In genomic region chr6:121054340-121054739, GRCm38 (mm10) we compare ENCODE assay signal across 16 mouse cellular contexts.
A peak's percentile ranks its signal among the peaks of the same experiment; 100 is the strongest.
DNase-seq lines count a peak whose midpoint lies in the region; ATAC-seq and TF ChIP-seq lines count a peak whose summit lies in the region.
"Had no signal": no experiment of that assay in that cellular context is flagged by ENCODE, and none has a peak within 500 bp of the region (broad histone marks: within the 10 kb centered on the region; RNA-seq: fewer than 3 reads in every experiment).

No protein-coding gene starts in this region.

- peak overlapping the region; percentile 81 for H3K27ac ChIP-seq in heart, embryonic 15.5 days
- no peak overlapping the region for H3K27ac ChIP-seq in liver, postnatal 0 days (ENCODE audit: low read depth)
- H3K27ac ChIP-seq in liver, embryonic 11.5 days (ENCODE audit: low read depth, low read length): no peak overlapping the region
- no peak overlapping the region for H3K27ac ChIP-seq in stomach, embryonic 15.5 days
- H3K27ac ChIP-seq: embryonic facial prominence, embryonic 13.5 days; hindbrain, postnatal 0 days; limb, embryonic 15.5 days; lung, embryonic 15.5 days; midbrain, embryonic 15.5 days had no signal

- 68% methylated on average over 3 of the region's 3 CpGs for WGBS in heart, embryonic 15.5 days
- 76% methylated on average over 3 of the region's 3 CpGs for WGBS in liver, postnatal 0 days (ENCODE audit: insufficient replicate concordance)
- 77% methylated on average over 3 of the region's 3 CpGs for WGBS in liver, embryonic 11.5 days
- 72% methylated on average over 3 of the region's 3 CpGs for WGBS in stomach, embryonic 15.5 days

- peaks cover 80% of the 10 kb centered on the region for H3K4me1 ChIP-seq in heart, embryonic 15.5 days (replicated peaks)
- H3K4me1 ChIP-seq in liver, postnatal 0 days (ENCODE audit: insufficient read depth): peaks cover 41% of the 10 kb centered on the region
- H3K4me1 ChIP-seq in liver, embryonic 11.5 days (replicated peaks; ENCODE audit: control insufficient read depth, insufficient read depth, low read length): peaks cover 40% of the 10 kb centered on the region
- peaks cover 10% of the 10 kb centered on the region; the same call in 1 of the 2 replicates for H3K4me1 ChIP-seq in stomach, embryonic 15.5 days
- H3K4me1 ChIP-seq: midbrain, embryonic 15.5 days had no signal

- H3K9ac ChIP-seq in heart, embryonic 15.5 days: no peak overlapping the region
- H3K9ac ChIP-seq in liver, postnatal 0 days (replicated peaks): no peak overlapping the region
- no peak overlapping the region for H3K9ac ChIP-seq in liver, embryonic 11.5 days (ENCODE audit: low read depth, low read length)
- no peak overlapping the region for H3K9ac ChIP-seq in stomach, embryonic 15.5 days
- H3K9ac ChIP-seq: embryonic facial prominence, embryonic 13.5 days; limb, embryonic 15.5 days; lung, embryonic 15.5 days; midbrain, embryonic 15.5 days had no signal

- TF ChIP-seq EP300 in liver, postnatal 0 days (IDR thresholded peaks at IDR 0.05; ENCODE audit: low read depth): no peak

- DNase-seq in cerebellum, adult 9-11 months: peak; percentile 64
- no peak for DNase-seq in cerebellum, postnatal 36 days
- no peak for DNase-seq in heart, adult 11 months
- peak; percentile 48 for DNase-seq in liver, postnatal 0 days
- DNase-seq in liver, embryonic 11.5 days (ENCODE audit: low spot score): no peak
- no peak for DNase-seq in urinary bladder, adult 2 months (ENCODE audit: low spot score)
- DNase-seq: adrenal gland, postnatal 25 days; gastrocnemius, postnatal 25 days; thymus, adult 2 months had no signal

- ATAC-seq in heart, embryonic 15.5 days (replicated peaks; ENCODE audit: insufficient number of reproducible peaks, insufficient read depth, low FRiP score, low read depth): 0 out of 2 replicates have a peak, but pooled peaks have one; percentile 21
- no peak for ATAC-seq in liver, postnatal 0 days
- ATAC-seq in liver, embryonic 11.5 days (replicated peaks; ENCODE audit: low FRiP score): no peak
- ATAC-seq in stomach, embryonic 15.5 days (ENCODE audit: insufficient read depth, low FRiP score, low read depth): peak; percentile 53; the same call in 1 of the 2 replicates
- ATAC-seq: midbrain, embryonic 15.5 days had no signal

- TF ChIP-seq CTCF in liver, postnatal 0 days (IDR thresholded peaks at IDR 0.05; ENCODE audit: low read depth): no peak

- H3K27me3 ChIP-seq in heart, embryonic 15.5 days: no peaks in the 10 kb centered on the region
- no peaks in the 10 kb centered on the region for H3K27me3 ChIP-seq in liver, postnatal 0 days (ENCODE audit: insufficient read depth, low read length)
- H3K27me3 ChIP-seq in liver, embryonic 11.5 days (replicated peaks; ENCODE audit: control insufficient read depth, insufficient read depth, low read length): no peaks in the 10 kb centered on the region
- H3K27me3 ChIP-seq in stomach, embryonic 15.5 days (replicated peaks): no peaks in the 10 kb centered on the region
- H3K27me3 ChIP-seq: embryonic facial prominence, embryonic 13.5 days; limb, embryonic 15.5 days; lung, embryonic 15.5 days; midbrain, embryonic 15.5 days had no signal

- H3K36me3 ChIP-seq in heart, embryonic 15.5 days: no peaks in the 10 kb centered on the region
- no peaks in the 10 kb centered on the region for H3K36me3 ChIP-seq in liver, postnatal 0 days (replicated peaks; ENCODE audit: insufficient read depth, low read length)
- no peaks in the 10 kb centered on the region for H3K36me3 ChIP-seq in liver, embryonic 11.5 days (ENCODE audit: control insufficient read depth, insufficient read depth, low read length)
- H3K36me3 ChIP-seq in stomach, embryonic 15.5 days: no peaks in the 10 kb centered on the region
- H3K36me3 ChIP-seq: embryonic facial prominence, embryonic 13.5 days; limb, embryonic 15.5 days; lung, embryonic 15.5 days; midbrain, embryonic 15.5 days had no signal

- no peak overlapping the region for H3K4me3 ChIP-seq in heart, embryonic 15.5 days
- H3K4me3 ChIP-seq in liver, postnatal 0 days (ENCODE audit: low read depth, low read length): no peak overlapping the region
- H3K4me3 ChIP-seq in liver, embryonic 11.5 days (ENCODE audit: low read depth, low read length): no peak overlapping the region
- no peak overlapping the region for H3K4me3 ChIP-seq in stomach, embryonic 15.5 days (replicated peaks)
- H3K4me3 ChIP-seq: embryonic facial prominence, embryonic 13.5 days; limb, embryonic 15.5 days; lung, embryonic 15.5 days; midbrain, embryonic 15.5 days had no signal

- H3K4me2 ChIP-seq in heart, embryonic 15.5 days: no peak overlapping the region
- H3K4me2 ChIP-seq in liver, postnatal 0 days (ENCODE audit: low read depth, low read length): no peak overlapping the region
- no peak overlapping the region for H3K4me2 ChIP-seq in liver, embryonic 11.5 days
- no peak overlapping the region for H3K4me2 ChIP-seq in stomach, embryonic 15.5 days
- H3K4me2 ChIP-seq: embryonic facial prominence, embryonic 13.5 days; limb, embryonic 15.5 days; lung, embryonic 15.5 days; midbrain, embryonic 15.5 days had no signal

- H3K9me3 ChIP-seq in heart, embryonic 15.5 days (replicated peaks): no peaks in the 10 kb centered on the region
- no peaks in the 10 kb centered on the region for H3K9me3 ChIP-seq in liver, postnatal 0 days (ENCODE audit: low read length)
- no peaks in the 10 kb centered on the region for H3K9me3 ChIP-seq in liver, embryonic 11.5 days (ENCODE audit: control insufficient read depth, low read length)
- no peaks in the 10 kb centered on the region for H3K9me3 ChIP-seq in stomach, embryonic 15.5 days
- H3K9me3 ChIP-seq: embryonic facial prominence, embryonic 13.5 days; limb, embryonic 15.5 days; lung, embryonic 15.5 days; midbrain, embryonic 15.5 days had no signal

Comparison
In these comparisons a context has a peak if more than half of its experiments do, and no peak if none do; other contexts are left out.
1. DNase-seq: peak in cerebellum, adult 9-11 months (single experiment) and liver, postnatal 0 days (single experiment); none in cerebellum, postnatal 36 days (0 of 2), heart, adult 11 months (single experiment), liver, embryonic 11.5 days (single experiment) and urinary bladder, adult 2 months (single experiment).
2. ATAC-seq: peak in heart, embryonic 15.5 days (single experiment) and stomach, embryonic 15.5 days (single experiment); none in liver, postnatal 0 days (single experiment) and liver, embryonic 11.5 days (single experiment).